Mouse (Mus musculus): ENCODE data around the gene Lpp. TPM values are rescaled to one million over a fixed set of nuclear protein-coding genes. Genes with fewer than 3 reads are reported as not detected.

Gene Lpp
- polyA plus RNA-seq, 1 experiment: 18.7 TPM

- no peak for TF ChIP-seq POLR2A (IDR thresholded peaks at IDR 0.05; ENCODE audit: borderline replicate concordance, extremely low read depth, low read depth, low read length)
- no peak for TF ChIP-seq CTCF (IDR thresholded peaks at IDR 0.05; ENCODE audit: insufficient read depth, low read length)
- no peak for DNase-seq
- Histone ChIP-seq H3K4me3 (replicated peaks; ENCODE audit: extremely low read depth, low read depth, low read length) (no peak overlapping the region), H3K4me1 (ENCODE audit: control insufficient read depth, insufficient read depth, low read length) (no peaks in the 10 kb centered on the region; the same call in 1 of the 2 replicates)
- 78% methylated on average over 4 of the region's 4 CpGs for WGBS
Observed at GRCm38 (mm10) chr16:24603342-24603741, 210.0 kb downstream of the Lpp start.

GRCm38 (mm10) chr16:24607896-24608457 lies 214.7 kb downstream of the Lpp start:
- DNase-seq: no peak
- WGBS: 78% methylated on average over 8 of the region's 8 CpGs
- Histone ChIP-seq H3K4me1 (ENCODE audit: control insufficient read depth, insufficient read depth, low read length) (no peaks in the 10 kb centered on the region), H3K4me3 (replicated peaks; ENCODE audit: extremely low read depth, low read depth, low read length) (no peak overlapping the region)
- TF ChIP-seq CTCF (IDR thresholded peaks at IDR 0.05; ENCODE audit: insufficient read depth, low read length) (no peak), POLR2A (IDR thresholded peaks at IDR 0.05; ENCODE audit: borderline replicate concordance, extremely low read depth, low read depth, low read length) (no peak)

GRCm38 (mm10) chr16:24619458-24619857 lies 226.2 kb downstream of the Lpp start:
- DNase-seq: no peak
- WGBS: 78% methylated on average over 6 of the region's 6 CpGs
- no peak for TF ChIP-seq CTCF (IDR thresholded peaks at IDR 0.05; ENCODE audit: insufficient read depth, low read length)
- no peak for TF ChIP-seq POLR2A (IDR thresholded peaks at IDR 0.05; ENCODE audit: borderline replicate concordance, extremely low read depth, low read depth, low read length)
- Histone ChIP-seq H3K4me3 (replicated peaks; ENCODE audit: extremely low read depth, low read depth, low read length) (no peak overlapping the region), H3K4me1 (ENCODE audit: control insufficient read depth, insufficient read depth, low read length) (peaks cover 3% of the 10 kb centered on the region; the same call in 1 of the 2 replicates)

GRCm38 (mm10) chr16:24620021-24620420 lies 226.7 kb downstream of the Lpp start:
- DNase-seq: no peak
- Histone ChIP-seq H3K4me1 (ENCODE audit: control insufficient read depth, insufficient read depth, low read length) (peaks cover 3% of the 10 kb centered on the region; the same call in 1 of the 2 replicates), H3K4me3 (replicated peaks; ENCODE audit: extremely low read depth, low read depth, low read length) (no peak overlapping the region)
- TF ChIP-seq CTCF (IDR thresholded peaks at IDR 0.05; ENCODE audit: insufficient read depth, low read length): no peak
- TF ChIP-seq POLR2A (IDR thresholded peaks at IDR 0.05; ENCODE audit: borderline replicate concordance, extremely low read depth, low read depth, low read length): no peak
- 83% methylated on average over 3 of the region's 3 CpGs for WGBS

GRCm38 (mm10) chr16:24622226-24623194 lies 229.2 kb downstream of the Lpp start:
- DNase-seq: no peak
- 73% methylated on average over 3 of the region's 3 CpGs for WGBS
- Histone ChIP-seq H3K4me3 (replicated peaks; ENCODE audit: extremely low read depth, low read depth, low read length) (no peak overlapping the region), H3K4me1 (ENCODE audit: control insufficient read depth, insufficient read depth, low read length) (peaks cover 3% of the 10 kb centered on the region; the same call in 1 of the 2 replicates)
- TF ChIP-seq POLR2A (IDR thresholded peaks at IDR 0.05; ENCODE audit: borderline replicate concordance, extremely low read depth, low read depth, low read length) (no peak), CTCF (IDR thresholded peaks at IDR 0.05; ENCODE audit: insufficient read depth, low read length) (no peak)

- Histone ChIP-seq H3K4me1 (ENCODE audit: control insufficient read depth, insufficient read depth, low read length) (peaks cover 10% of the 10 kb centered on the region), H3K4me3 (replicated peaks; ENCODE audit: extremely low read depth, low read depth, low read length) (no peak overlapping the region)
- no peak for DNase-seq
- 73% methylated on average over 5 of the region's 5 CpGs for WGBS
- no peak for TF ChIP-seq POLR2A (IDR thresholded peaks at IDR 0.05; ENCODE audit: borderline replicate concordance, extremely low read depth, low read depth, low read length)
Observed at GRCm38 (mm10) chr16:24624335-24624734, 231.0 kb downstream of the Lpp start.

GRCm38 (mm10) chr16:24625576-24625975 lies 232.3 kb downstream of the Lpp start:
- no peak for TF ChIP-seq CTCF (IDR thresholded peaks at IDR 0.05; ENCODE audit: insufficient read depth, low read length)
- TF ChIP-seq POLR2A (IDR thresholded peaks at IDR 0.05; ENCODE audit: borderline replicate concordance, extremely low read depth, low read depth, low read length): no peak
- WGBS: 75% methylated on average over 5 of the region's 5 CpGs
- no peak overlapping the region for H3K4me3 ChIP-seq (replicated peaks; ENCODE audit: extremely low read depth, low read depth, low read length)

GRCm38 (mm10) chr16:24628779-24629178 lies 235.5 kb downstream of the Lpp start:
- no peak for TF ChIP-seq CTCF (IDR thresholded peaks at IDR 0.05; ENCODE audit: insufficient read depth, low read length)
- TF ChIP-seq POLR2A (IDR thresholded peaks at IDR 0.05; ENCODE audit: borderline replicate concordance, extremely low read depth, low read depth, low read length): no peak
- no peak for DNase-seq
- H3K4me1 ChIP-seq (ENCODE audit: control insufficient read depth, insufficient read depth, low read length): peaks cover 6% of the 10 kb centered on the region
- H3K4me3 ChIP-seq (replicated peaks; ENCODE audit: extremely low read depth, low read depth, low read length): no peak overlapping the region
- 73% methylated on average over 1 of the region's 1 CpGs for WGBS

More at GRCm38 (mm10) chr16:24625576-24625975, 232.3 kb downstream of the Lpp start:
- no peak for DNase-seq
- peaks cover 10% of the 10 kb centered on the region for H3K4me1 ChIP-seq (ENCODE audit: control insufficient read depth, insufficient read depth, low read length)

GRCm38 (mm10) chr16:24629218-24630172 lies 236.2 kb downstream of the Lpp start:
- TF ChIP-seq POLR2A (IDR thresholded peaks at IDR 0.05; ENCODE audit: borderline replicate concordance, extremely low read depth, low read depth, low read length): no peak
- no peak for TF ChIP-seq CTCF (IDR thresholded peaks at IDR 0.05; ENCODE audit: insufficient read depth, low read length)
- 48% methylated on average over 12 of the region's 12 CpGs for WGBS
- H3K4me1 ChIP-seq (ENCODE audit: control insufficient read depth, insufficient read depth, low read length): peaks cover 6% of the 10 kb centered on the region
- no peak overlapping the region for H3K4me3 ChIP-seq (replicated peaks; ENCODE audit: extremely low read depth, low read depth, low read length)
- no peak for DNase-seq

All from lung, adult 2 months (tissue).